Mouse (Mus musculus) left cerebral cortex, adult 9 months (tissue): ENCODE measurements around the gene Fchsd2.
"Not testable (repeated sequence)": the region's sequence is repeated elsewhere in the genome, so short reads cannot be mapped to it uniquely, and the experiment has no call there.

Experiments
- DNase-seq, 2 experiments: peaks; one replicate each; pipeline ENCODE4 v3.0.0; 2022; ENCODE audit warnings: low spot score in 2 of 2

Fchsd2 gene

DNA sequence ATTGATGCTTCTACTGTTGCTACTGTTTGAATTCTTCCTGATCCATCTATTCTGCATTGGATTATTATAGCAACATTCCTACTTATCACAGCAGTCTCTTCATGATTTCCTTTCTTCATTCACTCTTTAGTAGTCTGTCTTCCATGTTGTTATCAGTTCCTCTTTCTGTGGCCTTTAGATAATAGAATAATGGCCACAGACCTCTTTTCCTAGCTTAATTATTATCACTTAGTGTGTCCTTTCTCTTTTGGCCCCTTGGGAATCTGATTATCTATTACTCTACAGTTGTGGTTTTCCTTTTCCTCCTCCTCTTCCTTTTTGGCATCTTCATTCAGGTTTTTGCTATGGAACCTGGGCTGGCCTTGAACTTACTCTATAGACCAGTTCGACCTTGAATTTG, 21.7 kb downstream of the Fchsd2 start:
- no peak for DNase-seq

DNA sequence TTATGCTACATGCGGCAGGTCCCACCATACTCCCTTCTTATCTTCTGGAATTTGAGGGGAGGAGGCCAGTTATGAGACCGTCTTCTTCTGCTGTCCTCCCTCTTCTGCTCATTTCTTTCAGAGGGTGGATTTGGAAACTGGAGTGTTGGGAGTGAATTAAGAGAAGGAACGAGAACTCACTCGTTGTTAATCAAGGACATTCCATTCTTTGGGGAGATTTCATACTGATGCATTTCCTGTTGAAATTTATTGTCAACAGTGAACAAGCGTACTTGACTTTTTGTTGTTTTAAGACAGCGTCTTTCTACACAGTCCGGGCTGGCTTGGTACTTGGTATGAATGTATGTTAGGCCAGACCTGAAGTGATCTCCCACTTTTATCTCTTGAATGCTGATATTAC, 26.7 kb downstream of the Fchsd2 start:
- DNase-seq: no peak

DNA sequence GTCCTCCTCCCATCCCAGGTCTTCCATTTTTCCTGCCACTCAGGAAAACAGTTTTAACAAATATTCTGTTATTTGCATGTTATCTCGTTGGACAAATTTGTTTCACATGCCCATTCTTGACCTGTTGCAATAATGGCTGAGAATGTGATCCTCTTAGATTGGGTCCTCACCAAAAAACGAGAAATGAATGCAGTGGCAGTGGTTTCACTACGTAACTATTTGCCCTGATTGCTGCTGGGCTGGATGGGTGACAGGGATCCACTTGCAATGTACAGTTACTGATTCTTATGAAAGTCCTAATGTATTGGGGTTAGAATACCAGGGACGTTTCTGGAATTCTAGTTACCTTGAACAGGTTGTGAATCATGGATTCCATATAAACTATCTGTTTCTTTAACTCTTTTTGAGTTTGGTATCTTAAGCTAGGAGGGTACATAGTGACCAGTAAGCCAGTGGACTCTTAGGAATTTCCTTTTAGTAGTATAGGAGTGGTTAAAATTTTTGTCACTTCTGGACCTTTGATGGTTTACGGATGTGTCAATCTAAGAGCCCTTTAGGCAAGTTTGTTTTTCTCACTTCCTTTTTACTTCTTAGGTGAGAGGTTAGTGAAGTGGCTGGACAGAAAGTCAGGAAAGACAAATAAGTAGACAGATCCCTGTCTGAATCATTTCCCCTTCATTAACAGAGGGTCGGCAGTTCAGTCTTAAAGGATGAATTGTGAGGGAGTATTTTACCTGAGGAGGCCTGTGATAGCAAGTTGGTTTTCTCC, 31.1 kb downstream of the Fchsd2 start:
- DNase-seq: no peak

DNA sequence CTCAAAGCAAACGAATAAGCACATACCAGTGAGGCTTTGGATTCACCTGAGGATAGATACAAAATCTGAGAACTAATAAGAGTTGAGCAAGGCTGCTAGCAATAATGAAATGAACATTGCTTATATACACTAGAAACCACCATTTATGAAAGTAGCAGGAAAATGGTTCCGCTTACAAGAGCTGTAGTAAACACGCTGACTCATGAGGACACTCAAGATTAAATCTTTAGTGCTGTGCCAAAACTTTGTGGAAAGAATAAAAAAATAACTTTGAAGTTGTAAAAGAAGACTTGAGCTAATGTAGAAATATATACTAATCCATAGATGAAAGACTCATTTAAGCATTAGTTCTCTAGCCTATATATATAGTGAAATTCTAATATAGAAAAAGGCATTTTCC, 35.1 kb downstream of the Fchsd2 start:
- no peak for DNase-seq

DNA sequence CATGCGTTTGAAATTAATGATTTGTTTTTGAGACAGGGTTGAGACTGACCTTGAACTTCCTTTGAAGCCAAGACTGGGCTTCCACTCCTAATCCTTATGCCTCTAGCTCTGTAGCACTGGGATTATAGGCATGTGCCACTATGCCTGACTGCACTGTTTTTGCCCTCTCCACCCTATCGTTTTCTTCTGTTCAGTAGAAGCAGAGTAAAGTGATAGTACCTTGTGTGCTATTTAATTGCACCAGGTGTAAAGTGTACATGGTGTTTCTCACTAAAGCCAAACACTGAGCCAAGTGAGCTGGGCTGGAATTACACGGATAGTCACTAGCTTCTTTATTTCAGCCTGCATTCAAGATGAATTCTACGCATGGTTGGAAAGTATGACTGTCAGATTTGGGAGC, 35.9 kb downstream of the Fchsd2 start:
- DNase-seq: no peak

DNA sequence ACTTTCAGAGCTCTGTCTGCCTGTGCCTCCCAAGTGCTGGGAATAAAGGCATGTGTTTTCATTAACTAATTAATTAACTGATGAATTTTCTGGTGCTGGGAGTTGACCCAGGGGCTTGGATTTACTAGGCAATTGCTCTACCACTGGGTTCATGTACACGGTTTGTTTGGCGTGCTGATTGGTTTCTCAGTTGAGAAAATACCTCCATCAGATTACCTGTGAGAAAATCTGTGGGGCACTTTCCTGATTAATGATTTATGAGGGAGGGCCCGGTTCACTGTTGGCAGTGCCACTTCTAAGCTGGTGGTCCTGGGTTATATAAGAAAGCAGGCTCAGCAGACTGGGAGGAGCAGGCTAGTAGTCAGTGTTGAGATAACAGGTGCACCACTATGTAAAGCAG, 38.0 kb downstream of the Fchsd2 start:
- no peak for DNase-seq

DNA sequence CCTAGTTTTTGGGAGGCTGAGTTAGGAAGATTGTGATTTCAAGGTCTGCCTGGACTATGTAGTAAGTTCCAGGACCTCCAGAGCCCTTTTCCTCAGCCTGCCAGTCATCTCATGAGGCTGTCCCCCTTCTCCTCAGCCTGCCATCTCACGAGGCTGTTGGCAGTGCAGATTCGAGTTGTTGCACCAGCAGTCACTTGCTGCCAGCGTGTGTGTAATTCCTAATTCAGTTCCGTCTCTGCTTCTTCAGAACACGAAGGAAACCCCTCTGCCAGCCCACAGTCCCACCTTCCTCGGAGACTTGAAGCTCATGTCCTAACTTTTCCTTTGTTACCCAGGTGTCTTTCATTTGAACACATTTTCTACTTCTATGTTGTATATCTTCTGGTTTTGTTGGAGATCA, 38.6 kb downstream of the Fchsd2 start:
- DNase-seq: no peak

DNA sequence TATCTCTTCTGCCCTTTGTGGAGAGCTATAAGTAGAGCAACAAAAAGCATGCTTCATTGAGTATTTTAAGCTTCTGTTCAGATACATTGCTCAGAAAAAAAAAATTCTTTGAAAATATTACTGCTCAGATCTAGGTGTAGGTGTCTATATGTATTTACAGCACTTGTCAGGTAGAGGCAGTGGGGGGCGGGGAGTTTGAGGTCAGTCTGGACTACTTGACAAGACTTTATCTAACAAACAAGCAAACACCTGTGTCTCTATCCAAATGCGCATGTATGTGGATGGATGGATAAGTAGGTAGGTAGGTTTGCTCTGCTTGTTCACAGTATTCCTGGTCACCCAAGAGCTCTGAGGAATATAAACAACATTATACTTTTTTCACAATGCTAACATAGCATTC, 40.9 kb downstream of the Fchsd2 start:
- no peak for DNase-seq

DNA sequence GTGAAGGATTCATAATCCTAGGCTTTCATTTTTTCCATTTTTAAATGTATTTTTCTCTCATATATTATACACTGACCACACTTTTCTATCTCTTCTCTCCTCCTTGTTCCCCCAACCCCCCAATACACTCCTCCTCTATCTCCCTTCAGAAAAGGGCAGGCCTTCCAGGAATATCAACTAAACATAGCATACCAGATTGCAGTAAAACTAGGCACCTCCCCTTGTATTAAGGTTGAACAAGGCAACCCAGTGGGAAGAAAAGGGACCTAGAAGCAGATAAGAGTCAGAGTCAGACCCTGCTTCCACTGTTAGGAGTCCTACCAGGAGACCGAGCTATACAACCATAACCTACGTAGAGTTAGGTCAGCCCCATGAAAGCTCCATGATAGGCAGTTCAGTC, 41.5 kb downstream of the Fchsd2 start:
- DNase-seq: no peak

DNA sequence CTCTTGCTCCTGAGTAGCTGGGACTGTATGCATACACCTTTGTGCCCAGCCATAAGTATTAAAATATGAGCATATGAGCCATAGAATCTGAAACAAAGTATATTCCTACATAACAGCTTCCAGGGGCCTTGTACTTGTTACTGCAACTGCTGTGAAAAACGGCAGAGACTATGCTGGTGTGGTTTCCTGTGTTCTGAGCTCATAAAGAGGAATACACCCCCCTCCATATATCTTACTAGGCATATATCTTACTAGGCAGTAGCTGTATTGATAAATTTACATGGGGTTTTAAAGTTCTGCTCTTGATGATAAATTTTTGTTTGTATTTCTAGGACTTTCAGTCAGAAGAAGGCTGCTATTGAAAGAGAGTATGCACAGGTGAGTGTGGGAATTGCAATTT, 46.2 kb downstream of the Fchsd2 start:
- no peak for DNase-seq

DNA sequence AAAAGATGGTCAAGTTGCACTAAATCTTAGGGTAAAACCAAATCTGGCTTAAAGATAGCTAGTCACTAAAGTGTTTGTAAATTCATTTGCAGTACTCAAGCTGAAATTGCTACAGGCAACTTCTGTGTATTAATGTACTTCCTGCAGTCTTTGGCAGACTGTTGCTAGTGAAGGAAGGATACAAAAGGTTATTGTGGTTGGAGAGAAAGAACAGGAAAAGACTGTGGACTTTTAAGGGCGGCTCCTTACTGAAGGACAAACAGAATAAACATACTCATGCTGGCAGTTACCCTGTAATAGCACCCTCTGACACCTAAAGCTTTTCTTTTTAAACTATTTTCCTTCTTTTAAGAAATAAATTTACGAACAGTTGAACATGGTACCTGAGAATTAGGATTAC, 50.2 kb downstream of the Fchsd2 start:
- no peak for DNase-seq

DNA sequence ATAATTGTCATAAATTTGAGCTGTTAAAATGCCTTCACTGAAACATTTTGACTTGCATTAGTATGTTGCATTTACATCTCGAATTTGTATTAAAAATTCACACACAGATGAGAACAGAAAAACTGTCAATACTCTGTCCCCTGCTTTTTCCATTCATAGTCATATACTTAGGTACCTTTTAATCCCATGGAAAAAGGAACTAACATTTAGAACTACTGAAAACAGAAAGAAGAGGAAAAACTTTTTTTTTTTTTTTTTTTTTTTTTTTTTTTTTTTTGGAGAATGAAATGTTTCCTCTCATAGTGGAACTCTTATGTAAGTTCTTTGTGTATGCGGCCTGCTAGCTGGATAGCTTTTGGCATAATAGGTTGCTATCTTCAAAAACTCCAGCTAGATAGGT, 51.6 kb downstream of the Fchsd2 start:
- DNase-seq: no peak

DNA sequence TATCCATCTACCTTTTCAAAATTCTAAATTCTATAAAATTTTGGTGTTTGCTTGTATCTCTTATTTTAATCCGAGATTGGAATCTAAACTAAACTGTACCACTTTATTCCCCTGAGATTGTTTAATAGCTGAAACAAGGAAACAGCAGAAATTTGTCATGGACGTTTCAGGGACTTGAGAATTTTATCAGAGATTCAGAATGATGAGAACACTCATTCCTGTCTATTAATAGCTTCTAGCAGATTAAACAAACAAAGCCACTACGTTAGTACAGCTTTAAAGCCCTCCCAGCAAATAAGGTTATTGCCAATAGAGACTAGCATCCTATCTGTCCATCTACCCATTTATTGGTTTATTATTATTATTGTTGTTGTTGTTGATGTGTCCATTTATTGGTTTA, 56.4 kb downstream of the Fchsd2 start:
- DNase-seq: no peak

DNA sequence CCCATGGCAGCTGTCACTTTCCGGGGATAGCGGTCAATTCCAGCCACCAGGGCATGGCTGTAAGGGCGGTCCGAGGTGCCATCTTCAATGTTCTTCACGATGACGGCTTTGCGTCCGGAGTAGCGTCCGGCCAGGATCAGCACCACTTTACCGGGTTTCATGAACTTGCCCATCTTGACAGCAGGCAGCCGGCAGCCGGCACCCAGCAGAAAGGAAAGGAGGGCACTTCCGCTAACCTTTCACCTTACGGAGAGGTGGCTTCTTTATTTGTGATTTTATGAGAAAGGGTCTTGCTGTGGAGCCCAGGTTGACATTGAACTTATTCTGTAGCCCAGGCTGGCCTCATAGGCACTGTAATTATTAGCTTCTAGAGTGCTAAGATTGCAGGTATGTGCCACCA, 62.2 kb downstream of the Fchsd2 start:
- not testable (repeated sequence) for DNase-seq

DNA sequence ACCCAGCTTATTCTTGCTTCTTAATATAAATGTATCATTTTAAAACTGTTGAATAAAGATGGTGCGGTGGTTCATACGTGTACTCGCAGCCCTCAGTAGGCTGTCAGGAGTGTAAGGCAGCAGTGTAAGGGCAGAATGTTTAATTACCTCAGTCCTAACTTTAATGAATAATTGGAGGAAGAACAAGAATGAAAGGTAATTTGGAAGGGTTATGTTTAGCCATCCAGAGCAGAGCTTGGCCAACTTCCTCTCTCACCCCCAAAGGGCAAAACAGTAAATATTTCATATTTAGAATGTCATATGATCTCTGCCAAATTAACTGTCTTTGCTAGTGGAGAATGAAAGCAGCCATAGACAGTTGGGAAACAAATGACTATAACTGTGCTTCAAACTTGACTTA, 62.6 kb downstream of the Fchsd2 start:
- no peak for DNase-seq

DNA sequence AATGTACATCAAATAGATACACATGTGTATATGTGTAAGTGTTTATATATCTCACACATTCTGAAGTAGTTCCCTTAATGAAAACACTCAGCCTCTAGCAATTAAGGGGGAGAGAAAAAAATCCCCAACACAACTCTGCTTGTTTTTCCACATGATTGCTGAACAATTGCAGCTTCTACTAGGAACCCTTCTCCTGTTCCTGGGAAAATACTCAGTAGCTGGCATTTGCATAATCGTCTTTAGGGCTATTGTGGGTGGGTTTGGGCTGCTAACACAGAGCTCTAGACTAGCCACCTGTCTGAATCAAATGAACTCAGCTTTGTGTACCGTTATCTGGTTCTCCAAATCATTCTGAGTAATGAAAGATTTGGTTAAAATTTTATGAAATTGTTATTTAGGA, 67.6 kb downstream of the Fchsd2 start:
- DNase-seq: peak in 1 of 2 experiments; percentile 6

DNA sequence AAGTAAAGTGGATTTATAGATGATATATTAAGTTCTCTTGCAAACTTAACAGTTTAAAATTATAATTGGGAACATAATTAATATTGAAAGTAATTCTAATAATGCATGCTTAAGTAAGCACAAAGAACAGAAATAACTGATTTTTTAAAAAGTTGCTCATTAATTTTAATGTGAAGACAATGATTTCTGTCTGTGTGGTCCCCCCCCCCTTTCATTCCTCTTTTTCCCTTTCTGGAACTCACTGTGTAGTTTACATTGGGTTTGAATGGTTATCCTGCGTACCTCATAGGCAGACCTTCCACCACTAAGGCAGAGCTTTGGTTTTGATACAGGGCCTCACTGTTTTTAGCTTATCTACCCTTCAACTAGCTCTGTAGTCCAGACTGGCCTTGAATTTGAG, 70.1 kb downstream of the Fchsd2 start:
- no peak for DNase-seq

DNA sequence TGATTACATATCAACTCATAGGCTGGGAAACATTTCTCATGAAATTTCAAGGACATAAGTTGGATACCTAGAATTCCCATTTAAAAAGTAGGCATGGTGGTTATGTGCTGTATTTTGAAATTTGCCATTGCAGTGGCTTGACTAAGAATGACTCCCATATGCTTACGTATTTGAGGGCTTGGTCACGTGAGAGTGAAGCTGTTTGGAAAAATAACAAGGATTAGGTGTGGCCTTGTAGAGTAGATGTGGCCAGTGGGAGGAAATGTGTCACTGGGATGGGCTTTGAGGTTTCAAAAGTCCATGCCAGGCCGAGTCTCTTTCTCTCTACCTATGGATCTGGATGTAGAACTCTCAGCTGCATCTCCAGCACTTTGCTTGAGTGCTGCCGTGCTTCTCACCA, 71.2 kb downstream of the Fchsd2 start:
- no peak for DNase-seq

DNA sequence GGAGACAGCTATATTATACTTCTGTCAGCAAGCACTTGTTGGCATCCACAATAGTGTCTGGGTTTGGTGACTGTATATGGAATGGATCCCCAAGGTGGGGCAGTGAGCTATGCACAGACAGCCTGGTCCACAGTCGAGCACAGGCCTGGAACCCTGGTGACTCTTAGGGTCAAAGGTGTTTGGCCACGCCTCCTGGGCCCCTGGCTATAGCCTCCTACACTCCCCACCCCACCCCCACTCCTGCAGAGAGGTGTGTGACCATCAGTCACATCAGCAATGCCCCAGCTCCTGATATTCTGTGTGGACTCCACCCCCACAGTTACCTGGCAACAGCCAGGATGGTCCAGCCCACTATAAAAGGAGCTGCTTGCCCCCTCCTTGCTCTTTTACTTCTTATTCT, 73.9 kb downstream of the Fchsd2 start:
- DNase-seq: no peak

DNA sequence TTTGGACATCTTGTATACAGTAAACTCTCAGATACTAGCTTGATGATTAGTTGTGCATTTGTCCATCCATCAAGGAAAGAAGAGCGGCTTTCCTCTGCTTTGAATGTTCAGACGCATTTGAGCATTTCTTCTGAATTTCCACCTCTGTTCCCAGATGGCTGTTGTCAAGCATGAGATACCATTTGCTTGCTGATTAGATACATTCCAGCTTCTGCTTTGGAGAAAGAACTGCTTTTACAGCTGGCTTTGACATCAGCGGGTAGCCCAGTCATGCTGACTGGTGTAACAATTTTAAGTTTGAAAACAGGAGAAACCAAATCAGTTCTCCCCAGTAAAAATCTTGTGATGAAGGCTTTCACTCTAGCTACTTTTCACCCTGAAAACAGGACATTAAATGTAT, 77.8 kb downstream of the Fchsd2 start:
- no peak for DNase-seq

DNA sequence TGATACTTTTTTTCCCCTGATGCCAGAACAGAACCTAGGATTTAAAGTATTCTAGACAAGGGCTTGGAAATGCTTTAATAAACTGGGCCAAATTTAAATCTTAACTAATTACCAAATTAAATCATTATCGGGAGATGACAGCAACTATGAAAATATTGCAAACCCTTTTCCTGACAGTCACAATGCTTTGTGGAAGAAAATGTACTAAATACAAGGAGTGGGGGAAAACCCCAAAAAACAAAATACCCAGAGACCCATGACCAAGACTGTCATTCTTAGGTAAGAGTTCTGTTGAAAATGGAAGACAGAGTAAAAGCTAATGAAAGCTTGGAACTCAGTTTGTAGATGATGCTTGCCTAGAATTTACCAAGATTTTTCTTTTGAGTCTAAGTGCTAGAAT, 78.3 kb downstream of the Fchsd2 start:
- no peak for DNase-seq

DNA sequence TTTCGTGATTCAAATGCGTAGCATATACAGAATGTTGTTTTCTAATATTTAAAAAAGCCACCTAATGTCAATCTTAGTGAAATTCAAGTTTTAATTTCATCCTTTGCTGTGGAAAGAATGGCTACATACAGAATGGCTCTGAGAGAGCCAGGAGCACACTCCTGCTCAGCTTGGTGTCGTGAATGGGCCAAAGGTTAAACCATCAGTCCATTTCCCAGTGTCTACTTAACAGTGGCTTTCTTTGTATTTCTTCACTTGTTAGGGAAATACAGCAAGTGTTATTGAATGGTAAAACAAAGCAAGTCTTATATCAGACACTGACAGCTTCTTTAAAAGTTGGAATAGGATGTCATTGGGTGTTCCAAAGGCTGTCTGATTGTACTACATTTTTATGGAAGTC, 80.7 kb downstream of the Fchsd2 start:
- no peak for DNase-seq

DNA sequence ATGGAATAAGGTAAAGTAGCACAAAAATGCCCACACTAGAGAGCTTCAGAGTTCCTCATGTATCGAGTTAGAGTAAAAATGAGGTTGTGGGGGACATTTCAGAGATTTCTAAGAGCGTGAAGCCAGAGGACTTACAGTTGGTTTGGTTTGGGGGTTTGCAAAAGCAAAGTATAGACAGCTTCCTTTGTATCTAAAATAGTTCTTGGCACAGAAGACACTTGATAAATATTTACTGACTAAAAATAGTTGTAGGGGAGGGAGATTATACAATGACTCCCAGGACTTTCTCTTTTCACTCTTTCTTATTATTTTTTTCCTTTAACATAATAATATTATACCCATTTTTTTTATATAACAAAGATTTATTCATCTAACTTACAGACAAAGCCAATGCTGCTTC, 86.1 kb downstream of the Fchsd2 start:
- DNase-seq: no peak

DNA sequence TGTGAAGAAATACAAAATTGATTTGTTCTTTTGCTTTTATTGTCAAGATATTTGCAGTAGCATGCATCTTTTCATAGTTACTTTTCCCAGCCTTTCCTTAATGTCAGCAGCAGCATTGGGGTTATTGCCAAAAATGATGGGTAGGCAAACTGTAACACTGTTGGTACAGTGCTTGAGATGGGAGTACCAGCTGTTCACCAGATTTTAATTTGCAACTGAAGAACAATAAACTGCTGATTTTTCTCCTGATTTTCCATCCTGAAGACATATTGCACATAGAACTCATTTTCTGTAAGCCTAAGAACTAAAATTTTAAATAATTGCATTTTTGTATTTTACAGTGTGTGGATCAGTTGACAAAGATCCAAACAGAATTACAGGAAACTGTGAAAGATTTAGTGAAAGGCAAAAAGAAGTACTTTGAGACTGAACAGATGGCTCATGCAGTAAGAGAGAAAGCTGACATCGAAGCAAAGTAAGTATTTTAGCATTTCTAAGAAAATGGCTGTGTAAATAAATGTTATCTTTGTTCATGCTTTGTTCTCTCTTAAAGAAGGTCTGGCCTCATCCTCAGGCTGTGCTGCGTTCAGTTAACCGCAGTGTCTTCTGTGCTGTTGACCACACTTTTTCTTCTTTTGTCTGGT, 98.8 kb downstream of the Fchsd2 start:
- DNase-seq: peak in 1 of 2 experiments; percentile 13
